Mouse (Mus musculus) embryo, embryonic 11.5 days (tissue): ENCODE results near the gene Armh4.
"Not testable (repeated sequence)": the region's sequence is repeated elsewhere in the genome, so short reads cannot be mapped to it uniquely, and the experiment has no call there.

Experiments
- DNase-seq: peaks from one replicate; pipeline ENCODE4 v3.0.0-alpha.2; 2012; ENCODE audit warnings: low read depth, low spot score

The Armh4 gene

GRCm38 (mm10) chr14:49782715-49783531 lies at the start of gene Armh4:
Gene Armh4 (minus strand): TSS chr14:49783383.
- peak; percentile 74 for DNase-seq

GRCm38 (mm10) chr14:49829192-49830171 lies 46.3 kb upstream of the Armh4 start:
- DNase-seq: no peak

GRCm38 (mm10) chr14:49819721-49820440 lies 36.7 kb upstream of the Armh4 start:
- not testable (repeated sequence) for DNase-seq

GRCm38 (mm10) chr14:49818713-49819208 lies 35.6 kb upstream of the Armh4 start:
- DNase-seq: not testable (repeated sequence)

- not testable (repeated sequence) for DNase-seq
Observed at GRCm38 (mm10) chr14:49812966-49813365, 29.8 kb upstream of the Armh4 start.

- DNase-seq: not testable (repeated sequence)
Observed at GRCm38 (mm10) chr14:49805051-49805450, 21.9 kb upstream of the Armh4 start.

GRCm38 (mm10) chr14:49801444-49801843 lies 18.3 kb upstream of the Armh4 start:
- DNase-seq: no peak

- DNase-seq: no peak
Observed at GRCm38 (mm10) chr14:49793948-49794347, 10.8 kb upstream of the Armh4 start.

- DNase-seq: no peak
Observed at GRCm38 (mm10) chr14:49790542-49790941, 7.4 kb upstream of the Armh4 start.

GRCm38 (mm10) chr14:49785793-49786192 lies 2.6 kb upstream of the Armh4 start:
- DNase-seq: no peak

GRCm38 (mm10) chr14:49783866-49784265 lies 683 bp upstream of the Armh4 start:
- no peak for DNase-seq

GRCm38 (mm10) chr14:49780416-49780815 lies 2.8 kb downstream of the Armh4 start:
- no peak for DNase-seq

GRCm38 (mm10) chr14:49777539-49777938 lies 5.6 kb downstream of the Armh4 start:
- not testable (repeated sequence) for DNase-seq

- DNase-seq: no peak
Observed at GRCm38 (mm10) chr14:49771746-49772145, 11.4 kb downstream of the Armh4 start.

GRCm38 (mm10) chr14:49766601-49767000 lies 16.6 kb downstream of the Armh4 start:
- DNase-seq: no peak

- DNase-seq: no peak
Observed at GRCm38 (mm10) chr14:49755845-49756244, 27.3 kb downstream of the Armh4 start.

GRCm38 (mm10) chr14:49752614-49753013 lies 30.6 kb downstream of the Armh4 start:
- no peak for DNase-seq

- DNase-seq: no peak
Observed at GRCm38 (mm10) chr14:49745874-49746273, 37.3 kb downstream of the Armh4 start.

GRCm38 (mm10) chr14:49743946-49744526 lies 39.1 kb downstream of the Armh4 start:
- DNase-seq: no peak

- DNase-seq: no peak
Observed at GRCm38 (mm10) chr14:49739328-49739727, 43.9 kb downstream of the Armh4 start.
